Mouse (Mus musculus) testis, postnatal 10 days (tissue): ENCODE measurements at regions not wholly inside any gene's neighbourhood (a gene's known extent, or its start where the extent isn't known, plus 50 kb on each side); places are given as distances from the start of the nearest gene placed in this dataset.

Source experiments
- DNase-seq: peaks from one replicate; pipeline ENCODE4 v3.0.0; 2021; ENCODE audit warnings: low spot score

GRCm38 (mm10) chr1:169332165-169332564 is 199.1 kb downstream of the Nuf2 start:
- DNase-seq: no peak

GRCm38 (mm10) chr1:169313241-169313640 is 218.0 kb downstream of the Nuf2 start:
- DNase-seq: no peak

GRCm38 (mm10) chr1:169283440-169283839 is 247.8 kb downstream of the Nuf2 start:
- no peak for DNase-seq

GRCm38 (mm10) chr1:169270750-169271149 is 260.5 kb downstream of the Nuf2 start:
- DNase-seq: no peak

GRCm38 (mm10) chr1:169263984-169264660 is 267.1 kb downstream of the Nuf2 start:
- DNase-seq: no peak

- DNase-seq: no peak
Measured at GRCm38 (mm10) chr1:169254250-169254937, 276.9 kb downstream of the Nuf2 start.

- DNase-seq: no peak
Measured at GRCm38 (mm10) chr1:169252189-169252588, 279.1 kb downstream of the Nuf2 start.

- DNase-seq: no peak
Measured at GRCm38 (mm10) chr1:169249021-169249420, 282.2 kb downstream of the Nuf2 start.

GRCm38 (mm10) chr1:169240377-169240776 is 290.9 kb downstream of the Nuf2 start:
- DNase-seq: no peak

- no peak for DNase-seq
Measured at GRCm38 (mm10) chr1:169238671-169239090, 292.6 kb downstream of the Nuf2 start.

- no peak for DNase-seq
Measured at GRCm38 (mm10) chr1:169235276-169235681, 296.0 kb downstream of the Nuf2 start.

GRCm38 (mm10) chr1:169233368-169233767 is 297.9 kb downstream of the Nuf2 start:
- DNase-seq: no peak

GRCm38 (mm10) chr1:169230097-169230496 is 301.2 kb downstream of the Nuf2 start:
- DNase-seq: no peak

- DNase-seq: no peak
Measured at GRCm38 (mm10) chr1:169224431-169224830, 306.8 kb downstream of the Nuf2 start.

GRCm38 (mm10) chr1:169187658-169188057 is 343.6 kb downstream of the Nuf2 start:
- no peak for DNase-seq

- DNase-seq: no peak
Measured at GRCm38 (mm10) chr1:169170405-169170804, 360.9 kb downstream of the Nuf2 start.

GRCm38 (mm10) chr1:169168033-169168432 is 363.2 kb downstream of the Nuf2 start:
- no peak for DNase-seq

- no peak for DNase-seq
Measured at GRCm38 (mm10) chr1:169166041-169166850, 365.0 kb downstream of the Nuf2 start.

- DNase-seq: no peak
Measured at GRCm38 (mm10) chr1:169160858-169161257, 370.4 kb downstream of the Nuf2 start.

GRCm38 (mm10) chr1:169160220-169160619 is 371.0 kb downstream of the Nuf2 start:
- DNase-seq: no peak

GRCm38 (mm10) chr1:169159786-169160185 is 371.5 kb downstream of the Nuf2 start:
- DNase-seq: no peak

GRCm38 (mm10) chr1:169157496-169157895 is 373.8 kb downstream of the Nuf2 start:
- DNase-seq: no peak

- DNase-seq: no peak
Measured at GRCm38 (mm10) chr1:169156875-169157274, 374.4 kb downstream of the Nuf2 start.
